ENCODE assay signal across 8 mouse cellular contexts in genomic region chr5:148831596-148832257, GRCm38 (mm10).
DNase-seq lines count a peak whose midpoint lies in the region; ATAC-seq and TF ChIP-seq lines count a peak whose summit lies in the region.

No protein-coding gene starts in this region.

- peak overlapping the region; percentile 20 for H3K4me3 ChIP-seq in hindbrain, embryonic 13.5 days

- WGBS in hindbrain, embryonic 13.5 days = 6% methylated on average over 23 of the region's 23 CpGs

- H3K27ac ChIP-seq in hindbrain, embryonic 13.5 days = no peak overlapping the region

- peak overlapping the region; percentile 49 for H3K4me2 ChIP-seq in hindbrain, embryonic 13.5 days

- peak overlapping the region; percentile 39 for H3K9ac ChIP-seq in hindbrain, embryonic 13.5 days

- CTCF ChIA-PET in Patski (lab: Charles Lee) = interaction anchor here (0.7 to 2.7 kb wide), 10 partner anchors 8 to 42 kb away, joined by 3 to 10 read pairs (median 4); no protein-coding TSS in a partner anchor

- H3K27me3 ChIP-seq in Patski = no peaks in the 10 kb centered on the region
- peaks cover 26% of the 10 kb centered on the region for H3K27me3 ChIP-seq in hindbrain, embryonic 13.5 days

- H3K36me3 ChIP-seq in hindbrain, embryonic 13.5 days = no peaks in the 10 kb centered on the region

- H3K9me3 ChIP-seq in hindbrain, embryonic 13.5 days = no peaks in the 10 kb centered on the region

- peak; percentile 65 for ATAC-seq in Patski
- ATAC-seq in hindbrain, embryonic 13.5 days (ENCODE audit: low FRiP score) = no peak

- in situ Hi-C loops in Patski (cut with MboI; ENCODE audit: low pct_unique_long_range_greater_than_20kb) = no loop called here

- H3K4me1 ChIP-seq in hindbrain, embryonic 13.5 days (replicated peaks) = peaks cover 12% of the 10 kb centered on the region

- DNase-seq in Patski (ENCODE audit: low read depth, low spot score) = no peak
- DNase-seq in cerebellum, postnatal 10 days = peak; percentile 90 to 94
- DNase-seq in frontal cortex, adult 2 months (ENCODE audit: extremely low spot score in 1 of 2, low spot score in 1 of 2) = peak; percentile 39 to 76
- DNase-seq in layer of hippocampus, postnatal 25 days (ENCODE audit: extremely low spot score in 1 of 2, low spot score in 1 of 2) = peak; percentile 68 to 83
- peak; percentile 83 for DNase-seq in lung, postnatal 14 days
- peak; percentile 25 for DNase-seq in retina, adult 2 months (ENCODE audit: low read depth, low spot score)
- DNase-seq in thymus, postnatal 25 days = peak; percentile 84

- peak; percentile 92 for TF ChIP-seq CTCF in Patski (IDR thresholded peaks at IDR 0.05)

- POLR2A ChIA-PET in Patski (lab: Charles Lee) = interaction anchor here (0.7 kb wide), 1 partner anchor 353 kb away, joined by 3 read pairs; no protein-coding TSS in a partner anchor
